Mouse (Mus musculus) lung, postnatal 0 days (tissue): Measurements from ENCODE around the gene Ifitm7.

Experiments
- CTCF ChIP-seq: IDR thresholded peaks from 2 replicates; pipeline ENCODE4 v1.5.1; 2016; ENCODE audit warnings: antibody characterized with exemption, mild to moderate bottlenecking
- EP300 ChIP-seq: IDR thresholded peaks from 2 replicates; pipeline ENCODE4 v1.6.1; 2016; ENCODE audit warnings: antibody characterized with exemption, mild to moderate bottlenecking, control low read depth

DNA sequence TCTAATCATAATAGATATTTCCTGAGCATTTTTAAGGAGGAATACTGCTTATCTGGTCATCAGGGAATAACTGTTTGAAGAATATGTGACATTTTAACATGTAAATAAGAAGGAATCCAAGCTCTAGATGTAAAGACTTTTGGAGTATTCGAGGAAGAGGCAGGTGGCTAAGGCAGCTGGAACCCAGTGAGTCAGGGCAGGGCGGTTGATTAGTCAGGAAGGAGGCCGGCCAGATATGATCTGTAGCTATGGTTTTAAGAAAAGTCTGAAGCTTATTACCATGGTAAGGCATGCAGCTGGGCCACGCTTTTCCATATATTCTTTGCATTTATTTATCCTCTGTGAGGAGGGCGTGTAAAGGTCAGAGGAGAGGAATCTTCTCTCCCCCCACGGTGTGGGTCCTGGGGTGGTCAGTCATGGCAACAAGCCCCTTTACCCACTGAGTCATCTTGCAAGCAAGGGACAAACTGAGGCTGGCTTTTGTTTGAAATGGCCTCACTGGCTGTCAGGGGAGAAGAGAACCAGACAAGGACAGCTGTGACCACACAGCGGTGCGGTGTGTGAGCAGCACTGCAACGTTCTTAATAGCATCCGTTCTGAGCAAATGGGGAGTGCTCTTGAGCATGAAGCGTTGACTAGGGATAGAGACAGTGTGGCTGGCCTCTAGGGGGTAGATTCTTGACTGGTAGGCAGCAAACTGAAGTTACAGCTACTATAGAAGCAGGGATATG lies 6.0 kb upstream of the Ifitm7 start:
- TF ChIP-seq EP300 (no peak), CTCF (no peak)
